Mouse (Mus musculus): ENCODE results near the gene Bub1.

The Bub1 gene

DNA sequence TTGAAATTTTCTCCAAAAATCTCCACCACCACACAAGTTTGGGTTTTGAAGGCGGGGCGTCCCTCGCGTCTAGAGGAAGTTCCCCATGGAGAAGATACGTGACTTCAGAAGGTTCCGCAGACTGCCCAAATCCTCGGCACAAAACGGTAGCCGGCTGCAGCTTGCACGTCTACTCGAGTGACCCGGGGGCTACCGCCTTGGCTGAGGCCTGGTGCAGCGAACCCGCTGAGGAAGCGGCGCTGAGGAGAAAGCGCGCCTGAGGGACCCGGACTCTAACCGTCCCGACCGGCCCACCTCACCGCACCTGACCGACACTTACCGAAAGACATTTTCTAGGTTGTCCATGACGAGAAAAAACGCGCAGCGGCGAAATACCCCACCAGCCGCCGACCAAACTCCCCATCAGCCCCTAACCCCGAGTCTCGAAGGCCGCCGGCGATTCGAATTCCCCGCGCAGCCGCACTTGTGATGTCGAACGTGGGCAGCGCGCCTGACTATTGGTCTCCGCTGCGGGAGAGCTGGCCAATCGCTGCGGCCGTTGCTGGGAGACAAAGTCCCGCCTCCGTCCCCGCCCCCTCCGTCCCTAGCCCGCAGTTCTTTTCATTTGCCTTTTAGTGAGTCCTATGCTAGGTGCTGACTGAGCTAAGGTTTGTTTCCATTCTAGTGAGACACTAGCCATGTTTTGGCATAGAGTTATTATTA lies at the start of gene Bub1:
Gene Bub1, minus strand, starts transcription at position 465 of the 702 bp plus-strand sequence.
- DNase-seq (ENCODE audit: low spot score in 2 of 2): peak; percentile 97 to 98

DNA sequence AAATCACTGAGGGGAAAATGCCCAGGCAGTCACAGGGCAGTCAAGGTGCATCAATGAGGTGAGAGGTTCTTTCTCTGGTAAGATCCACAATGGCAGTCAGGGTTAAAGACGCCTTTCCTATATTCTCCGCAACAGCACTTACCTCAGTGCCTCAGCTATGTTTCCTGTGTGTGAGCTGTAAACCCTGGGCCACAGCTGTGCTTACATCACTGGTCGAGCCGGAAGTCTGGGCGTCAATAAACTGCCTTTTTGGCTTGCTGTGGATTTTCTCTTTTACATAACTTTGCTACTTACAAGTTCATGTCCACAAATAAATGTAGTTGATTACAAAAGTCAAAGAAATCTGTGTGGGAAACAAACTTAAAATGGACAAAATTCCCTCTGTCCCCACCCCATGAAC lies 49.4 kb upstream of the Bub1 start:
- DNase-seq (ENCODE audit: low spot score in 2 of 2): no peak

DNA sequence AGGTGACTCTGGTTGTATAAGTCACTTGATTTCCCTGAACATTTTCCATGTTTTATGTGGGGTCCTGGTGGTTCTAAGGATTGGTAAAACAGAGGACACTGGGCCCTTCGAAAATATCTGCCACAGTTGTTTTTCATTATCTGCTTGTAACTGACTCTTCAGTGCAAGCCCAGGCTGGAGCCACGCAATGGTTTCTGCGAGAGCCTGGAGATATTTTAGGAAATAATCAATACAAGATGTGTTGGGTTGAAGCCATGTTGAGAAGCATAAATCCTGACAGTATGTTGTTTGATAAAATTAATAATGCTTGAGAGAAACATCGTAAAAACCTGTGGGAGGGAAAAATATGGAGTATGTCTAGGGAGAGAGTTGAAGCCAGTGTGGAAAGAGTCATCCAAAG lies 32.7 kb upstream of the Bub1 start:
- DNase-seq (ENCODE audit: low spot score in 2 of 2): no peak

DNA sequence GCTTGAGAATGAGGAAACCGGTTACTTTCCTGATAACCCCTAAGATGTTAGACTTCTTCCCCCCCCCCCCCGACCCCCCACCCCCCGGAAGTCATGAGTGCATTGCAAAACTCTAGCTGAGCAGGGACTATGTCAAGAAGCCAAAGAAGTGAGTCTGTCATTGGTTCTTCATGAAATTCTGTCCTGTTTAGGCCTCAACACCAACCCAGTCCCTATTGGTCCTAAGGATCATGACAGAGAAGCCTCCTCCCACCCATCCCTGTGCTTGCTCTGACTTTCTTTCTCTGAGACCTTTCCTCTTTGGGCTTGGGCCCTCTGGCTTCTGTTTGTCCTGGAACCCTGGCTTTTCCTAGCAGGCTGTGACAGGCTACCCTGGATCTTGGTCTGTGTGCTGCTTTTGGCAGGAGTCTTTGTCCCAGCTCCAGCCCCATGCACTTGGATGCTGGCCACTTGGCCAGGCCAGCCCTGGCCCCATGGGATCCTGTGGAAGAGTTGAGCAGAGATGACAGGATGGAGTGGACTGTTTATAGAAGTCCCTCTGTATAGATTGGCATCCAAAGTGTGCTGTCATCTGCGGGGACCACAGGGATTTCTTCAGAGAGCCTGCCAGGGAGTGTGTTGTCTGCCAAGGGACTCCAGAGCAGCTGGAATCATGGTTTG lies 22.8 kb upstream of the Bub1 start:
- DNase-seq (ENCODE audit: low spot score in 2 of 2): peak; percentile 71 to 72

DNA sequence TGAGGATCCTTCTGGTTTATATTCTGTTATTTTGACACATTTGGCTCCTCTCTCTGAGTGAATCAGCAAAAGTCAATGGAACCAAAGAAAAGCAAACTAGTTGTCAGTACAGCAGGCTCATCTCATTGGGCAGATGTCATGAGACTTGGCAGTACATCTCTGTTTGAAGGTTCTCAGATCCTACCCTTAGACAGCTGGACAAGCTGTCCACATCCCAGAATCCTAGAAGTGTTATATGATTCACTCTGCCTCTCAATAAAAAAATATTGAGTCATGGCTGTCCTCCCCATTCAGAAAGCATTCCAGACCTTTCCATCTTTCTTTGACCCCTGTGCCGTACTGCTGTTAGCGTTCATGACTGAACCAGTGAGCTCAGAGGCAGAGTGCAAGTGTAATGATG lies 18.7 kb upstream of the Bub1 start:
- DNase-seq (ENCODE audit: low spot score in 2 of 2): no peak

DNA sequence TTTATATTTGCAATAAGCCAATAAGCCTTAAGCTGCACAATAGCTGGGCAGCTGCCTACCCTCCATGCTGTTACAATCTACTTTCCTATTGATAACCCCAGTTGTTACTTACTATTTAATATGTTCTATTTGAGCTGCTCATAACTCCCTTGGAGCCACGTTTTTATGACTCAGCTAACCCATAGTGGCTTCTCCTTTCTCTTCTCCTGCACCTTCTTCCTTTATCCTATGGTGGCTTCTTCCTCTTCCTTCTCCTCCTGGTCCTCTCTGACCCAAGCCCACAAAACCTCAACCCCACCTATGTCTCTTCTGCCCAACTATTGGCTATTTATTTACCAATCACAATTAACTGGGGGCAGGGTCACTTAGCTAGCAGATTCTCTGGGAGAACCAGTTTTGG lies 14.9 kb upstream of the Bub1 start:
- DNase-seq (ENCODE audit: low spot score in 2 of 2): no peak

DNA sequence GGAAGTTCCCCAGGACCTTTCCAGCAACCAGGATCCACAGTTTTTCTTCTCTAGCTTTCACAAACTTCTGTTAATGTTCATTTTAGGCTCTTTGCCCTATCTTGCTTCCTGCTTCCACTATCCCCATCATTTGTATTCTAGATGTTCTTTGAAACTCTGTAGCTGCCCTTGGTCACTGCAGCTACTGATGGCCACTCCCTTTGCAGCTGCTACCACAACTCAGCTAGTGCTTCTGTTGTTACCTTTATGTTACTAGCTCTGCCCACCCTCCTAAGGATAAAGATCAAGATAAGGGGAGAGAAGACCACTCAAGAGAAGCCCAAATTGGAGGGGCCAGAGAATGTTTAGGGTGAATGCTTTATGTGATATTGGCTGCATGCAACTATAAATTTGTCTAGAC lies 14.3 kb upstream of the Bub1 start:
- no peak for DNase-seq (ENCODE audit: low spot score in 2 of 2)

DNA sequence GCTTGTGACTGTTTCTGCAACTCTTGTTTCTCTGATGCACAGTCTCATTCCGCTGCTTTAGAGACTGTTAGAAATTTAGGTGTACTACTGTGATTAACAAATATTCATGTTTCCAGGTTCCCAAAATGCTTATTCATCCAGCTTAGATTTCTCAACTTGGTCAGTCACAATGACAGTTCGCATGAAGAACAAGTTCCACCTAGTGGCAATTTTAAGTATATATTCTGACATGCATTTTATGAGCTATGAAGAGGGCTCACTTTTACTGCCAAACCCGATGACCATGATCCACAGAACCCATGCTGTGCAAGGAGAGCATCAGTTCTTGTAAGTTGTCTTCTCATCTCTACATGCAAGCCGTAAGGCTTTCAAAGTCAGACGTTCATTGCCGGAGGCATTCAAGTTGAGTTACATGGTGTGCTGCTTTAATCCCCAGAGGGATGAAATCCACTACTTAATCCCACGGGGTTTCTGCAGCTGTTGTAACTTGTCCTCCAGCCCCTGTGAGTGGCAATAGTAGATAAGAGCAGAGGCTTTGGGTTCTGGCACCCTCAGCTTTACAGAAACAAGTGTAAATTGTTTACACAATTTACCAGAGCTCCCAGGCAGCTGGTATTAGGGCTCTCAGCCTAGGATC lies 13.8 kb upstream of the Bub1 start:
- DNase-seq (ENCODE audit: low spot score in 2 of 2): no peak

DNA sequence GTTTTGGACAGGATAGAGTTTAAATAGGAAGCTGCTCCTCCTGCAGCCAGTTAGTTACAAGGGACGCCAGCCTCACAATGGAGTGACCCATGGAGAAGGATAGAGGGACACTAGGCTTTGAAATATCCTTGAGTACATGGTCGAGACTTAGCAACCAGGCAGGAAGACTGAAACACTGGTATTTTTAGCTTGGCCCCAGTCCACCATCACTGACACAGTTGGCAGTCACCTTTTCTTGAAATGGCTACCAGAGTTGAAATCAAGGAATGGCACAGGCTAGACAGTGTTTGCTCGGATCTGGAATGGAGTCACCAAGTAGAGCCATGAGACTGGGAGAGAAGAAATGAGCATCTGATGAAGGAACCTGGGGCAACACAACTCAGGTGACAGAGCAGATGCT lies 10.8 kb upstream of the Bub1 start:
- DNase-seq (ENCODE audit: low spot score in 2 of 2): no peak

DNA sequence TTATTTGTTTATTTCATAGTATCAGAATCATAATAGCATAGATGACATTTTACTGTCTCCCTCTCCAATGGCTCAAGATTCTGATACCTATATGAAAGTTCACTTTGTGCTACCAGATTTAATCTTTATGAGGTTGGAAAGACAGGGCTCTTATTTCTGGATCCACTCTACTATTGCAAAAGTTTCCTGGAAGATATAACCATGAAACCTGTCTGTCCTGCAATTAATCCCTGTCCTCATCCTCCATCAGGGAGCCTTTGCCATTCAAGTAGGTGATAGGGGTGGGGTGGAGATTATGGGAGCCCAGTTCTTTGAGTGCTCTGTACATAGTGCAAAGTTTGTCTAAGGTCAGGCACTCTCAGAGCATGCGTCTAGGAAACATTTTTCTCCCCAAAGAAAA lies 9.7 kb upstream of the Bub1 start:
- no peak for DNase-seq (ENCODE audit: low spot score in 2 of 2)

DNA sequence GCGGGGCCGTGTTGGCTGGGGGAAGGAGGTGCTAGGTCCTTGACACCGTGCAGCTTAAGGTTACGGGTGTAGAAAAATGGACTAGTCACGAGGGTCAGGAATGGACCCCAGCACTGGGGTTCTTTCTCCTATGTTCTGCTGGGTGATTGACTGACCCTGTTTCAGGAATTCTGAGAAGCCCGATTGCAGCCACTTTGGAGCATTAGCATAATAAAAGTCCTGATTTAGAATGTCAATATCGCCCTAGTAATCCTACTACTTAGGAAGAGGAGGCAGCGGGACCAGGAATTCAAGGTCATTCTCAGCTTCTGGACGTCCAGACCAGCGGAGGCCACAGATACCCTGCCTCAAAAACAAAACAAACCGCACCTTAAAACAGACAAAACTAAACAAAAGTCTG lies 7.8 kb upstream of the Bub1 start:
- no peak for DNase-seq (ENCODE audit: low spot score in 2 of 2)

DNA sequence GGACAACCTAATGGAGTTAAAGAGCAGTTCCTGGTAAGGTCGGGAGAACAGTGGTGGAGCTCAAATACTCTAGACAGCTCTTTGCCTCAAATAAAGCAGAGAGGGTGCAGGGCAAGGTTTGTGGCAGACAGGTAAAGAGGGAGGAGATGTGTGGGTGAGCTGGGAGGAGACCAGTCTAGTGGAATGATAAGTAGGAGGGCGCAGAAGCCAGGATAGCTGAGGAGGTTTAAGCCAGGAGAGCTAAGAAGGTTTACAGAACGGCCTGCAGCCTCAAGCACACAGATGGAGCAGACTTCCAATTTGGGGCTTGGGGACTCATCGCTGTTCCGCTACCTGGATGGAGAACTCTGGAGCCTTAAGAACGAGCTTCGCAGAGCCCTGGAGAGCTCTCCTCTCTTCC lies 6.9 kb upstream of the Bub1 start, which contains the start of gene Acoxl:
Gene Acoxl, plus strand, starts transcription at position 301 of the 400 bp plus-strand sequence.
- no peak for DNase-seq (ENCODE audit: low spot score in 2 of 2)

DNA sequence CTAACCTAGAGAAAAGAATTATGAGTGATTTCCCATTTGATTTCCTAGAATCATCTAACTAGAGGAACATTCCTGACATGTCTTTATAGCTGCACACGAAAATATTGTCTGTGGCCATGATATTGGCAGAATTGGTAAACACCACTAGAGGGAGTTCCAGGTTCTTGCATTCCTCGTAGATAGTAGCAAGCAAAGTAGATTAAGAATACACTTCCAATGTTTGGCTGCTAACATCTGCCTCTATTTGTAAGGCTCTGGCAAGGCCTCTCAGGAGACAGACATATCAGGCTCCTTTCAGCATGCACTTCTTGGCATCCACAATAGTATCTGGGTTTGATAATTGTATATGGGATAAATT lies 1.1 kb upstream of the Bub1 start:
- no peak for DNase-seq (ENCODE audit: low spot score in 2 of 2)

DNA sequence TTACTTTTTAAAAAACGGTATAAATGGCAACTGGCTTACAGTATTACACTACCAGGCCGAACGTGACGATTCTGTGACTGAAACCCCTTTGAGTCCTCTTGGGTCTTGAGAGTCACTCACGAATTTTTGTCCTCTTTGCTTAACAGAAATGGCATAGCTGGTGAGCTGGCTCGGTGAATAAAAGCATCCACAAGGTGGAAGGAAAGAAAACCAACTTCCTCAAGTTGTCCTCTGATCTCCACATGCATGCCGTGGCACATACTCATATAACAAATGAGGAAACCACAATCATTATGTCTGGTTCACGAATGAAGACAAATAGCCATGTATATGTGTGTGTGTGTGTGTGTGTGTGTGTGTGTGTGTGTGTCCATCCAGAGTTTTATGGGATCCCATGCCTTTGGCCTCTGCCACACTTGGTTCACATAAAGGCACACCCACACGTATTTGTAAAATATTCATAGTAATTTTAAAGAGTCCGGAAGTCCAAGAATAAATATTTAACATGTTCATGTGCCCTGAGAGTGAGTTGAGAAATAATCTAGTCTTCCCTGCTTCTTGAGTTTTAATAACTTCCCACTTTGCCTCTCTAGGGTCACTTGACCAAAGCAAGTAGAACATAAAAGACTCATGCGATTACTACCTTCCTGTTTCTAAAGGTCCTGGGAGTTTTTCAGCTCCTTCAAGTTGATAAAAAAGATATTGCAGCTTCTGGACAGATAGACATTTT lies 603 bp upstream of the Bub1 start:
- no peak for DNase-seq (ENCODE audit: low spot score in 2 of 2)

DNA sequence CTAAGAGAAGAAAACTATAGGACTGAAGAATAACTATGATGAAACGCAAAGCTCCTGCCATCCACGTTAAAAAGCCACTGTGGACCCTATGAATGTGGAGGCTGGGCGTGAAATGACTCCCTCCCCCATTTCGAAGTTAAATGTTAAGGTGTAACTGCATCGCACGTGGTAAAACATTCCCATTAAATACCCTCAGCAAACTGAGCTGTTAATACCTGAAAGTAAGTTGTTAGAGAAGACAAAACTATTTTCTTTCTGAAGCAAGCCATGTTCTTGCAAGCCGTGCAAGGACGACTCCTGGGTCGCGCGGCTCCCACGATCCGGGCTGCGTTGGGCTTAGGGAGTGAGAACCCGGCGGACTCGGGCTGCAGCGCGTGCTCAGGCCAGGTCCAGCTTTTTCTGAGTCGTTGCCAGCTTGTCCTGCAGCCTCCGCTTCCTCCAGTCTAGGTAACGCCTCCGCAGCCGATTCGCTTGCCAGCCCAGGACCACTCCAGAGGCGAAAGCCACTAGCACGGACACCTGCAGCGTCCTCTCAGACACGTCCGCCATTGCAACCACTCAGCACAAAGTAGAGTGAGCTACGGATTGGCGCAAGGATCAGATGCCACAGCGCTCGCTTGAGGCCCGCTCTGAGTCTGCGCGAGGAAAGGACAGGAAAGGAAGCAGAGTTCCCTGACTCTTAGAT lies 39.6 kb downstream of the Bub1 start, which contains the start of gene Mtln:
Gene Mtln, minus strand, starts transcription at position 570 of the 685 bp plus-strand sequence.
- DNase-seq (ENCODE audit: low spot score in 2 of 2): peak; percentile 93 to 94

DNA sequence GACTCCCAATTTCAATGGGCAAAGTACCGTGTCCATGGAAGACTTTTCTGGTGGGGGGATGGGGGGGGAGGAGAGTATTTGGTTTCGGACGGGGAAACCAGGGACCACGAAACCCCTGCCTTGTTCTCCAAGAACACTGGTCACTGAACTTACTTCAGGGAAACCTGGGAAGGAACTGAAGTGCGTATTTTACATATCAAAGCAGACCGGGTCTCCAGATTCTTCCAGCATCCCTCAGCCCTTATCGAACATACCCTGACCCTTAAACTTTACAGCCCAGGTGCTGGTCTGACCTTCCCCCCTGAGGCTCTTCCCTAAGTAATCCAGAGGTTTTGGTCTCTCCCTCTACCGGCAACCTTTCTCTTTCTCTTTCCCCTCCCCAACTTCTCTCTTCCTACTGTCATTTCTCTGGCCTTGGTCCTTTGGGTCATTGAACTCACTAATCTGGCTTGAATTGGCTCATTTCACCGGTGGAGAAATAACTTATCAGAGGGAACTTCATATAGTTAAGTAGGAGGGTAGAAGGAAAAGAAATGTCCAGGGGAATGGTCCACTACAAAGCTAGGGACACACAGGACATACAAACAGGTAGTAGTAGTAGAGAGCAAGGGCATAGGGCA lies 41.9 kb downstream of the Bub1 start:
- DNase-seq (ENCODE audit: low spot score in 2 of 2): no peak

DNA sequence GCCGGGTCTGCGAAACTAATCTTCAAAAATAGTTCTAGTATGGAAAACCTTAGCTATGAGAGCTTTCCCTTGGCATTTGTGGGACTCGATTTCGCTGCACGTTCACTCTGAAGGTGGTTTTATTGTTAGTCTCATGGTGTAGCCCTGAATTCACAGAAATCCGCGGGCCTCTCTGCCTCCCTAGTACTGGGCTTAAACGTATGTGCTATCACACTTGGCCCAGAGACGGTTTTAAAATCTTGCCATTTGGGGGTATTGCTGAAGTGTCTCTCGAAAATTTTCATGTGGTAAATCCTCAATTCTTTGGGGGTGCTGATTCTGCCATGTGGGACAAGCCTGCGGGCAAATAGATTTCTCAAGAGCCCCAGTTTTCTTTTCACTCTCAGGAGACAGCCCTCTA lies 42.5 kb downstream of the Bub1 start:
- no peak for DNase-seq (ENCODE audit: low spot score in 2 of 2)

DNA sequence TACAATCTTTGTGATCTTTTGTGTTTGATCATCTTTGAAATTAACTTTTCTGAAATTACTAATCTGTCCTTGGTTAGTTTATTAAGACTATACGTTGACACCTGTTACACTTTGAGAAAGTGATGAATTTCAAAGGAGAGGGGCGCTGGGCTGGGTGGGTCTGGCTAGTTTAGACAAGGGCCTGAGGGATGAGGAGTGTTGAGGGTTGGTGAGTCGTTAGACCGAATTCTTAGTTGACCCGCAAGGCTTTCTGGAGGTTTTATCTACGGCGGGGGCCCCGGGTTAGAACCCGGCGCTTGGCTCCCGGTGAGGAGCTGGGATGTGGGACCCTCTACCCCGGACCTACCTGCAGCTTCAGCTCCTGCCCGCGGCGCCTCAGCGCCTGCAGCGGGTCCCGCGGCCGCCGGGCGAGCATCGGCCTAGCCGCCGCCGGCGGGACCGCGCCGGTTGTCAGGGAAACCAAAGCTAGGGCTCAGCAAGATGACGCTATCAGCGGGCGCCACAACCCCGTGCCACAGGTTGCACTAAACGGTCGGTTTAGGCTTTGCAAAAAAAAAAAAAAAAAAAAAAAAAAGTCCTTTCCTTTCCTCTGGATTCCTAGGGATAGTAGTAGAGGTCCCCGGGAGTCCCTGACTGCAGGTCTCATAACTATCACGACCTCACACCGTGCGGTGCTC lies 43.1 kb downstream of the Bub1 start, which contains the start of gene Nphp1:
Gene Nphp1, minus strand, starts transcription at position 458 of the 677 bp plus-strand sequence.
- peak; percentile 92 for DNase-seq (ENCODE audit: low spot score in 2 of 2)

DNA sequence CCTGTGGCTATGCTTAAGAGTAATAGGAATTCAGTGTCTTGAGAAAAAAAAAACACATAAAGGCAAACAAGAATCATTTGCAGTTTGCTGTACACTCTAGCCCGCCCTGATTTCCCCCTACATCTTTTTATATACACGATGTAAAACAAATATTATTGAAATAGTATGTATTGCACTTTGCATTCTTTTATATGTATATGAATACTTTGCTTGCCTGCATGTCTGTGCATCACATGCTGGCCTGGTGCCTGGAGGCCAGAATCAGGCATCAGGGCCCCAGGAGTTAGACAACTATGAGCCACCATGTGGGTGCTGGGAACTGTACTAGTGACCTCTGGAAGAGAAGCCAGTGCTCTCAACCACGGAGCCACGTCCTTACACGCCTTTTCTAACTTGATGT lies 44.4 kb downstream of the Bub1 start:
- DNase-seq (ENCODE audit: low spot score in 2 of 2): no peak

DNA sequence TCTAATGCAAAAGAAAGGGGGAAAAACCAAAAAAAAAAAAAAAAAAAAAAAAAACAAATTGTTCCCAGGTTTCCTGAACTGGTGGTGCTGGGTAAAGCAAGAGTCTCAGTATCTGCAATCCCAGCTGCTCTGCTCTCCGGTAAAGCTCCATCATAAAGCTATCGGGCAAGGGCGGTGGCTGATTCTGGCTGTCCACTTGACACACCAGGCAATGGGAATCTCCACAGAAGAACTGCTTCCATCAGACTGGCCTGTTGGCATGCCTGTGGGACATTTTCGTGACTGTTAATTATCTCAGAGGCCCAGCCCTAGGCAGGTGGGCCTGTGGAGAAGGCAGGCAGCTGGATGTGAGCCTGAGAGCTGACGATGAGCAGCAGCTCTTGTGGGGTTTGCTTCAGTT lies 53.2 kb downstream of the Bub1 start:
- DNase-seq (ENCODE audit: low spot score in 2 of 2): peak in 1 of 2 experiments; percentile 10

DNA sequence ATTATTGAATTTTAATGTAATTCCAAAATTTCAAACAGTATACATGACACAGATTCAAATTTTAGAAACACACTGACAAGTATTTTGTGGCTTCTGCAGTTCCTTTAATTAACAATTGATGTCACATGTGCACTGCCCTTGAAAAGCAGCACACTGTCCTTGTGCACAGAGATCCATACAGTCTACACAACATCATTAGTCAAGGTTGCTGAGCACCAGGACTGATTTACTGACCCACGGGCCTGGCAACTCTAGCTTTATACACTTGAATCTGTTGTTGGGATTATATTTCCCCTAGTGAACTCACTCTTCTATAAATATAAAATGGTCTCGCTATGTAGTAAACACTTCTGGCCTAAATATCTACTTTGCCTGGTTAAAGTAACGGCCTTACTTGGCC lies 56.7 kb downstream of the Bub1 start:
- DNase-seq (ENCODE audit: low spot score in 2 of 2): no peak

All from right cerebral cortex, postnatal 10 days (tissue).